Mouse (Mus musculus) embryonic facial prominence, embryonic 12.5 days (tissue): ENCODE results near the gene Sept3. TPM values are rescaled to one million over a fixed set of nuclear protein-coding genes. Genes with fewer than 3 reads are reported as not detected.

Experiments used
- ATAC-seq: fragments of 200-750 bp; cut with Nextera tagmentation; 2 replicates; pipeline ENCODE4 v1.8.0; 2017; ENCODE audit not compliant: insufficient number of reproducible peaks, insufficient read depth, low FRiP score, low TSS enrichment
- H3K27ac ChIP-seq: fragments of 300-500 bp; sonication (generic); 2 replicates; pipeline ENCODE4 v1.5.1; 2016; ENCODE audit warnings: mild to moderate bottlenecking
- H3K27me3 ChIP-seq: fragments of 300-500 bp; sonication (generic); 2 replicates; pipeline ENCODE4 v1.6.1; 2016; ENCODE audit warnings: mild to moderate bottlenecking, moderate library complexity
- H3K36me3 ChIP-seq: fragments of 300-500 bp; sonication (generic); 2 replicates; pipeline ENCODE4 v1.6.1; 2016; ENCODE audit warnings: mild to moderate bottlenecking
- H3K4me1 ChIP-seq: fragments of 300-500 bp; sonication (generic); 2 replicates; pipeline ENCODE4 v1.6.1; 2016
- H3K4me2 ChIP-seq: fragments of 300-500 bp; sonication (generic); replicated peaks from 2 replicates; pipeline ENCODE4 v1.6.1; 2016; ENCODE audit warnings: mild to moderate bottlenecking, moderate library complexity
- H3K4me3 ChIP-seq: fragments of 300-500 bp; sonication (generic); 2 replicates; pipeline ENCODE4 v1.5.1; 2016; ENCODE audit warnings: mild to moderate bottlenecking
- H3K9ac ChIP-seq: fragments of 300-500 bp; sonication (generic); 2 replicates; pipeline ENCODE4 v1.6.1; 2016; ENCODE audit warnings: mild to moderate bottlenecking, moderate library complexity
- H3K9me3 ChIP-seq: fragments of 300-500 bp; sonication (generic); 2 replicates; pipeline ENCODE4 v1.6.1; 2016; ENCODE audit warnings: mild to moderate bottlenecking, moderate library complexity
- WGBS: fragments of 180-500 bp; shearing (Covaris S2); methylation state at CpG from one replicate; pipeline ENCODE4 v1.1.7; 2016; 5-methylcytosine and 5-hydroxymethylcytosine counted together
- polyA plus RNA-seq: library from polyadenylated mRNA; unstranded; fragments of >200 nt; fragmentation: Nextera tagmentation; extraction: Ambion mirVana; gene quantifications from 2 replicates; pipeline ENCODE4 v1.2.1, GENCODE M21; 2016

Gene Sept3
- polyA plus RNA-seq, 1 experiment from 2014 or later: 59.9 TPM

- no peaks in the 10 kb centered on the region for H3K27me3 ChIP-seq
- no peak overlapping the region for H3K4me3 ChIP-seq
- H3K9ac ChIP-seq: no peak overlapping the region
- no peak for ATAC-seq
- H3K27ac ChIP-seq: no peak overlapping the region
- no peaks in the 10 kb centered on the region for H3K9me3 ChIP-seq
- H3K4me2 ChIP-seq: no peak overlapping the region
- no peaks in the 10 kb centered on the region for H3K4me1 ChIP-seq
- 68% methylated on average over 3 of the region's 3 CpGs for WGBS
- H3K36me3 ChIP-seq: no peaks in the 10 kb centered on the region
Measured at GRCm38 (mm10) chr15:82308416-82308815, 33.7 kb downstream of the Sept3 start.

DNA sequence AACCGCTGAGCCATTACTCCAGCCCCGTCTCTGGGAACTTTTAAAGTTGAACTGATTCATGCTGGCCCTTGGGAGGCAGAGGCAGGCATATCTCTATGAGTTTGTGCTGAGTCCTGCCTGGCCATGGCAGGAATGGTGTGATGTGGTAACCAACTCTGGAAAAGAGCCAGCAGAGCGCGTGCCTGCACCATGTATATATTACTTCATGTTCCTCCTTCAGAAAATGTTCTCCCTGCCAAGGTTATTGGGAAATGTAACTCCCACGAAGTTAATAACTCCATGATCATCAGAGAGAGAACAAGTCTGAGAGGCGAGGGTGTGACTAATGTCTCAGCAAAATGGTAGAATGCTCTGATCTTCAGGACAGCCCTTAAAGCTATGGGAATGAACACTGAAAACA, 43.1 kb downstream of the Sept3 start:
- no peak overlapping the region for H3K4me2 ChIP-seq
- no peaks in the 10 kb centered on the region for H3K36me3 ChIP-seq
- no peak overlapping the region for H3K27ac ChIP-seq
- H3K9me3 ChIP-seq: no peaks in the 10 kb centered on the region
- no peaks in the 10 kb centered on the region for H3K27me3 ChIP-seq
- no peak overlapping the region for H3K4me3 ChIP-seq
- no peaks in the 10 kb centered on the region for H3K4me1 ChIP-seq
- 83% methylated on average over 6 of the region's 6 CpGs for WGBS
- H3K9ac ChIP-seq: no peak overlapping the region
- ATAC-seq: no peak

DNA sequence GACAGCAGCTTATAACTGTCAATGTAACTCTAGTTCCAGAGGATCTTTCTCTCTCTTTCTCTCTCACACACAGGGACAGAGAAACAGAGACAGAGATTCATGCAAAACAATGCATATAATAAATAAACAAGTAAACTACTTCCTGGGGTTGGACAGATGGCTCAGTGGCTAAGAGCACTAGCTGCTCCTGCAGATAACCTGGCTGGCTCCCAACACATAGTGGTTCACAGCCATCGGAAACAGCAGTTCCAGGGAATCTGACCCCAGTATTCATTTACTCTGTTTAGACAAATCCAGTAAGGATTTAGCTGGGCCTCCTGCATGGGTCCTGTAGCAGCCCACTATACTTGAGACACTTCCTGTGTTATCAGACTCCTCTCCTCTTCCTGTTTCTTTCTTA, 44.9 kb downstream of the Sept3 start:
- no peak overlapping the region for H3K9ac ChIP-seq
- no peaks in the 10 kb centered on the region for H3K36me3 ChIP-seq
- no peak for ATAC-seq
- no peak overlapping the region for H3K4me2 ChIP-seq
- WGBS: 65% methylated on average over 1 of the region's 1 CpGs
- H3K27ac ChIP-seq: no peak overlapping the region
- no peak overlapping the region for H3K4me3 ChIP-seq
- no peaks in the 10 kb centered on the region for H3K27me3 ChIP-seq
- no peaks in the 10 kb centered on the region for H3K9me3 ChIP-seq
- H3K4me1 ChIP-seq: 0 out of 2 replicates have a peak, but pooled peaks cover 6% of the 10 kb centered on the region

GRCm38 (mm10) chr15:82322195-82322594, 47.5 kb downstream of the Sept3 start:
- H3K4me2 ChIP-seq: no peak overlapping the region
- H3K9ac ChIP-seq: no peak overlapping the region
- 0 out of 2 replicates have a peak, but pooled peaks cover 6% of the 10 kb centered on the region for H3K4me1 ChIP-seq
- H3K4me3 ChIP-seq: no peak overlapping the region
- H3K36me3 ChIP-seq: no peaks in the 10 kb centered on the region
- no peak overlapping the region for H3K27ac ChIP-seq
- no peak for ATAC-seq
- 65% methylated on average over 8 of the region's 8 CpGs for WGBS
- no peaks in the 10 kb centered on the region for H3K9me3 ChIP-seq
- no peaks in the 10 kb centered on the region for H3K27me3 ChIP-seq

DNA sequence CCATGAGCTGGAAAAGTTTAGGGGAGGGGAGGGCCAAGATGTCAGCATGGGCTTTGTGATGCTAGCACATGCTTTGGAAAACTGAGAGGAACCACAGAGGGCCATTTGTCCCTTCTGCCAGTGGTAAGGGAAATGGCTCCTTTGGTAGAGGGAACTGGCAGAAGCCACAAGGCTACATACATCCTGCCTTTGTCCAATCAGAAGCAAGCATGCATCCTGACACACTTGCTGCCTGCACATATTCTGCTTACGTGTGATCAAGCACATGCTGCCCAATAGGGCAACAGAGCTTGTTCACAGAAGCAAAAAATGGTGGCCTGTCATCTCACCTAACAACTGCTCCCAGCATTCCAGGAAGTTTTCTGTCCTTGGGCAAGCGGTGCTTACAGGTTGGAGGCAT, 50.7 kb downstream of the Sept3 start:
- Histone ChIP-seq H3K27me3 (no peaks in the 10 kb centered on the region), H3K4me3 (no peak overlapping the region), H3K27ac (no peak overlapping the region), H3K4me1 (0 out of 2 replicates have a peak, but pooled peaks cover 6% of the 10 kb centered on the region), H3K9ac (no peak overlapping the region), H3K4me2 (no peak overlapping the region), H3K9me3 (no peaks in the 10 kb centered on the region), H3K36me3 (peaks cover 8% of the 10 kb centered on the region; the same call in 1 of the 2 replicates)
- WGBS: 56% methylated on average over 2 of the region's 2 CpGs
- no peak for ATAC-seq

GRCm38 (mm10) chr15:82335194-82335593, 60.5 kb downstream of the Sept3 start:
- no peak for ATAC-seq
- H3K9me3 ChIP-seq: no peaks in the 10 kb centered on the region
- no peak overlapping the region for H3K4me2 ChIP-seq
- no peak overlapping the region for H3K4me3 ChIP-seq
- H3K36me3 ChIP-seq: peaks cover 36% of the 10 kb centered on the region
- H3K4me1 ChIP-seq: peaks cover 17% of the 10 kb centered on the region
- 95% methylated on average over 4 of the region's 4 CpGs for WGBS
- no peaks in the 10 kb centered on the region for H3K27me3 ChIP-seq
- H3K9ac ChIP-seq: no peak overlapping the region
- no peak overlapping the region for H3K27ac ChIP-seq

GRCm38 (mm10) chr15:82336629-82337028, 61.9 kb downstream of the Sept3 start:
- Histone ChIP-seq H3K4me1 (peaks cover 28% of the 10 kb centered on the region), H3K36me3 (peaks cover 33% of the 10 kb centered on the region), H3K4me3 (no peak overlapping the region), H3K9ac (no peak overlapping the region), H3K9me3 (no peaks in the 10 kb centered on the region), H3K27ac (no peak overlapping the region), H3K27me3 (no peaks in the 10 kb centered on the region), H3K4me2 (no peak overlapping the region)
- 70% methylated on average over 12 of the region's 12 CpGs for WGBS
- no peak for ATAC-seq

GRCm38 (mm10) chr15:82337875-82338274, 63.2 kb downstream of the Sept3 start:
- ATAC-seq: no peak
- H3K9ac ChIP-seq: peak overlapping the region; percentile 60; the same call in 1 of the 2 replicates
- 36% methylated on average over 4 of the region's 4 CpGs for WGBS
- H3K27ac ChIP-seq: 0 out of 2 replicates have a peak overlapping the region, but pooled peaks have one; percentile 13
- peak overlapping the region; percentile 48 for H3K4me3 ChIP-seq
- H3K4me1 ChIP-seq: peaks cover 31% of the 10 kb centered on the region
- peak overlapping the region; percentile 63 for H3K4me2 ChIP-seq
- no peaks in the 10 kb centered on the region for H3K9me3 ChIP-seq
- H3K36me3 ChIP-seq: peaks cover 24% of the 10 kb centered on the region
- H3K27me3 ChIP-seq: no peaks in the 10 kb centered on the region

- WGBS: under 1% methylated on average over 41 of the region's 41 CpGs
- peak; percentile 72; the same call in 1 of the 2 replicates for ATAC-seq
- peak within 1 kb of the TSS; percentile 13; the same call in 1 of the 2 replicates for H3K27ac ChIP-seq
- no peaks in the 10 kb centered on the region for H3K9me3 ChIP-seq
- H3K4me2 ChIP-seq: peak within 1 kb of the TSS; percentile 63
- peak within 1 kb of the TSS; percentile 60 for H3K9ac ChIP-seq
- peak within 1 kb of the TSS; percentile 48 for H3K4me3 ChIP-seq
- no peaks in the 10 kb centered on the region for H3K27me3 ChIP-seq
- peaks cover 31% of the 10 kb centered on the region for H3K4me1 ChIP-seq
- H3K36me3 ChIP-seq: peaks cover 24% of the 10 kb centered on the region
Measured at GRCm38 (mm10) chr15:82338593-82339112, 64.0 kb downstream of the Sept3 start, which contains the start of the genes Naga, Pheta2 and Smdt1. TSS of gene Naga (minus strand) at chr15:82338925. TSS of gene Pheta2 (plus strand) at chr15:82338942. TSS of gene Smdt1 (plus strand) at chr15:82338959.

DNA sequence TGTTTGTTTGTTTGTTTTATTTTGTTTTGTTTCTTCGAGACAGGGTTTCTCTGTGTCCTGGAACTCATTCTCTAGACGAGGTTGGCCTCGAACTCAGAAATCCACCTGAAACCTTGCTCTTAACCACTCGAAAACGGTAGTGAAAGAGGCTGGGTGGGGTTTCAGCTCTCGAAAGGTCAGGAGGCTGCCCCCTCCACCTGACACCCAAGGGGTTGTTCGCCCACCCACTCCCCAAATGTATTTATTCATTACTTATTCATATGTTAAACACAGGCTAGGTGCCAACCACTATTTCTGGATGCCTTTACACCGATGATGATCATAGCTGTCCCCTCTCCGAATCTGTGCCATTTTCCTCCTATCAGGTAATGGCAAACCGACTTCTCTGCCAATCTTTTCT, 64.5 kb downstream of the Sept3 start:
- Histone ChIP-seq H3K27ac (no peak overlapping the region), H3K27me3 (no peaks in the 10 kb centered on the region), H3K4me3 (peak overlapping the region; percentile 48), H3K4me1 (peaks cover 31% of the 10 kb centered on the region), H3K9ac (peak overlapping the region; percentile 60; the same call in 1 of the 2 replicates), H3K4me2 (peak overlapping the region; percentile 63), H3K36me3 (peaks cover 21% of the 10 kb centered on the region), H3K9me3 (no peaks in the 10 kb centered on the region)
- no peak for ATAC-seq
- WGBS: 55% methylated on average over 10 of the region's 10 CpGs

DNA sequence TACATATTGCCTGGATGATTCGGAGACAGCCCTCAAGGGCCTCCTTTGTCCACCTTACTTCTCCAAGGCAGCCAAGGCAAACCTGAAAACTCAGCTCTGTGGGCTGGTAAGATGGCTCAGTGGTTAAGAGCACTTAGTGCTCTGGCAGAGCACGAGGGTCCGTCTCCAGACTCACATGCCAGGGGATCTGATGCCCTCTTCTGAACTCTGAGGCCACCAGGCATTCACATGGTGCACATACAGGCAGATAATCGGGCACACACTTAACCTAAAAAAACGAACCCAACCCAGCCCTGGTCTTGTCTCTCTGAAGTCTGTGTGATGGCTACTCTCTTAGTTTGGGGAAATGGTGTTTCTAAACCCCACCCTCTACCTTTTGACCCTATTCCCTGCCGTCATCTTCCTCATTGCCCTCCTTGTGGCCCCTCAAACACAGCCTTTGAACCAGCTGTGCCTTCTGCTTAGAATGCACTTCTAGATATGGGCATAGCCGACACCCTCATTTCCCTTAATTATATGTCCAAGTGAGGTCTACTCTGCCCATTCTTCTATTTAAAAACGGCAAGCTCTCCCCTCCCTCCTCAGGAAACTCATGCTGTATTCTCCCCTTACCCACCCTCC, 65.1 kb downstream of the Sept3 start:
- Histone ChIP-seq H3K9ac (no peak overlapping the region), H3K4me2 (no peak overlapping the region), H3K4me3 (no peak overlapping the region), H3K4me1 (peaks cover 31% of the 10 kb centered on the region), H3K36me3 (peaks cover 15% of the 10 kb centered on the region), H3K9me3 (no peaks in the 10 kb centered on the region), H3K27me3 (no peaks in the 10 kb centered on the region), H3K27ac (no peak overlapping the region)
- no peak for ATAC-seq
- 66% methylated on average over 8 of the region's 8 CpGs for WGBS

- Histone ChIP-seq H3K4me2 (peak overlapping the region; percentile 76), H3K4me1 (peaks cover 31% of the 10 kb centered on the region)
Measured at GRCm38 (mm10) chr15:82340414-82341035, 65.8 kb downstream of the Sept3 start.

More at GRCm38 (mm10) chr15:82340414-82341035, 65.8 kb downstream of the Sept3 start:
- WGBS: 39% methylated on average over 21 of the region's 21 CpGs
- H3K27me3 ChIP-seq: no peaks in the 10 kb centered on the region
- H3K9ac ChIP-seq: peak overlapping the region; percentile 79
- H3K9me3 ChIP-seq: no peaks in the 10 kb centered on the region
- peak overlapping the region; percentile 67 for H3K27ac ChIP-seq
- peak overlapping the region; percentile 48 for H3K4me3 ChIP-seq
- peaks cover 7% of the 10 kb centered on the region; the same call in 1 of the 2 replicates for H3K36me3 ChIP-seq
- no peak for ATAC-seq
